Mouse (Mus musculus) mouse trophoblast stem cell (cell line): ENCODE data around the gene Mrto4.

ENCODE experiments used
- in situ Hi-C, 2 experiments: fragments of 300-500 bp; cut with MseI, MboI; formaldehyde crosslinking; loops; 2 replicates in 1 of 2; 3 replicates in 1 of 2; pipeline ENCODE4 v1.15.1; 2025

Mrto4 gene

DNA sequence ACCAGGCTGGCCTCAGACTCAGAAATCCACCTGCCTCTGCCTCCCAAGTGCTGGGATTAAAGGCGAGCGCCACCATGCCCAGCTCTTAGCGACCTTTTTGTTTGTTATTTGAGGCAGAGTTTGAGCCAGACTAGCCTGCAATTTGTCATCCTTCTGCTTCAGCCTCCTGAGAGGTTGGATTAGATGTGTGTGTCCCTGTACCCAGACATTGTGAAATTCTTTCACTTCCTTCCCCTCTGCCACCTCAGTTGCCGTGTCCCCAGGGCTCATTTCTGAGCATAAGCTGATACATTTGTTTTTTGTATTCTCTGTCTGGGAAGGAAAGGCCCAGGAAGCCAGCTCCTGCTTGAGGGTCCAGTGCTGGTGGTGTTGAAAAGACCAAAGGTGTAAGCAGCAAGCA, 11.5 kb downstream of the Mrto4 start:
- in situ Hi-C loops, result no loop called here

GRCm38 (mm10) chr4:139338145-139338544, 14.2 kb downstream of the Mrto4 start:
- in situ Hi-C loops, result no loop called here

GRCm38 (mm10) chr4:139336822-139337483, 15.4 kb downstream of the Mrto4 start:
- in situ Hi-C loops, result no loop called here

DNA sequence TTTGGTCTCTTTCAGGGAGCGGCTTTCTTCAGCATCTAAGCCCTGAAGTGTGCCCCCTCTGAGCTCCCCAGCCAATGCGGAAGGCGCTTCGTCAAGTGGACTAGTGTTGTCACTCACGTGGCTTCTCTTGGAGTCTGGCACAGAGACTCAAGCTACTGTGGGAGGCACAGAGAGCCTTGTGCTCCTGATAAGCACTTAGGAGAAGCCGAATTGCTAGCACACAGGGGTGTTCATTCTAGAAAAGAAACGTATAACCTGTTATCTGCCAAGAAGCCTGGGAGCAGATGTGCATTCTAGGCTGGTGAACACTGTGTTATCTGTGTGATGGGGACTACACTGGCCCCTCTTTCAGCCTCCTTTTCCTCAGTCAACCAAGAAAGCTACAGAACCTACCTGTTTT, 16.9 kb downstream of the Mrto4 start:
- in situ Hi-C loops, result no loop called here

DNA sequence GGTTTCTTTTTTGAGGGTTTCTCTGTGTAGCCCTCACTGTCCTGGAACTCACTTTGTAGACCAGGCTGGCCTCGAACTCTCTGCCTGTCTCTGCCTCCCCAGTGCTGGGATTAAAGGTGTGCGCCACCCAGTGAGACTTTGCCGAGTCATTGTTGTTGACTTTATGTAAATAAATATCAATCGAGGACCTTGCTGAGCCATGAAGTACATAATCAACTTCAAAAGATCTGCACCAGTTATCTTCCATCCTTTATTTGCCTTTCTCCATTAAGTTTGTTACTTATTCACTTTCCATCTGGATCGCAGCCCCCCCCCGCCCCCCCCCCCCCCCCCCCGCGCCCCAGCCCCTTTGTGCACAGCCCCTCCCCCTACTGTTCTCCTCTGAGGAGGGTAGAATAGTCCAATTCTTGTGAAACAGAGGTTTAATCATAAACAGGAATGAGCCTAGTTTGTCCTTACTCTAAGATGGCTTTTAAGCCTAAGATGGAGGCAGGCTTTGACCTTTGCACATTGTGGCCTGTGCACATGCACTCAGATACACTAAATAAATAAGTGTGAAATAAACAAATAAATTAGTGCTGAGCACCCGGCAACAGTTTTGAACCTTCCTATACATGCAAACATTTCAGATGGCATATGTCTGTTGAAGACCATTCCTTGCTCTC, 17.6 kb downstream of the Mrto4 start:
- in situ Hi-C loops, result no loop called here

DNA sequence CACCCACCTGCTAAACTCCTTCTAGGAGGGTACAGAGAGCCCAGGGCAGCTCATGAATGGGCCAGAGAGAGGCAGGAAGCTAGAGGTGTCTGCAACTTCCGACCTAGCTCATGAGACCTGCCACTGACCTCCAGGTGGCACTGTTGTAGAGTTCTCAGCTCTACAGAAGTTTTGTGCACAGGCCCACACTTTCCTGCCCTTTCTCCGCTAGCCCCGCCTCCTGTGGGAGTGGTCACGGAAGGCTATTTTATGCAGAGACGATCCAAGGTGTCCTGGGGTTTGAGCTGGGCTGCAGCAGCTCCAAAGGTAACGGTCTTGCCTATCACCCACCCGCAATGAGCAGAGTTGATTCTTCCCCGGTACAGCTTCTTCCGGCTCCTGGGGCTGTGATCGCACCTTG, 21.8 kb downstream of the Mrto4 start:
- in situ Hi-C loops, result no loop called here

DNA sequence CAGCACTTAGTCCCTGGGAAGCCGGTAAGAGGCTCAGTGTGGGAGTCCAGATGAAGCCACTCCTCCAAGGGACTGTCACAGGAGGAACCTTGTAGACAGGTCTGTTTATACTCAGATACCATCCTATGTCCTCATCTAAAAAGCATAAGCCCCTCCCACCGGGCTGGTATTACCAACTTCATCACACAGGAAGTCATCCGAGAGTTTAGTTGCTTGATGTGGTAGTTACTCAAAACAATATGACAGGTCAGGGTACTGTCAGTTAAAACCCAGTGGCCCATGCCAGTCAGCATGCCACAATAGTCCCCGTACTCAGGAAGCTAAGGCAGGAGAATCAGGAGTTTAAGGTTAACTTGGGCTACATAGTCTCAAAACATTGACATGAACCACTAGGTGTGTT, 32.6 kb downstream of the Mrto4 start:
- in situ Hi-C loops, result no loop called here

DNA sequence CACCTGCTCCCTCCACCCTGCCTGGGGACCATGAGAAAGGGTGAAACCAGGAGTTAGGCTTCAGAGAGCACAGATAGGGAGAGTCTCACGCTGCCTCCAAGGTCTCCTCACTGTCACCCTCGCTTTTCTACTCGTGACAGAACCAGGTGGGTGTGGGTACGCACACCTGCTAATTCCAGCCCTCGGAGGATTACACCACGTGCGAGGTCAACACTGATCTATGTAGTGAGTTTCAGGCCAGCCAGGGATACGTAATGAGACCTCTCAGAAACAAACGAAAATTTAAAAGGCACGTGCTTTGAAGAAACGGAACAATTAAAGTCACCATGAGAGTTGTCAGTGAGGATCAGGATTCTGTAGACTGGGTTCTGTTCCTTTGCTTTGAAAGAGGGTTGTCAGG, 33.9 kb downstream of the Mrto4 start:
- in situ Hi-C loops, result no loop called here

DNA sequence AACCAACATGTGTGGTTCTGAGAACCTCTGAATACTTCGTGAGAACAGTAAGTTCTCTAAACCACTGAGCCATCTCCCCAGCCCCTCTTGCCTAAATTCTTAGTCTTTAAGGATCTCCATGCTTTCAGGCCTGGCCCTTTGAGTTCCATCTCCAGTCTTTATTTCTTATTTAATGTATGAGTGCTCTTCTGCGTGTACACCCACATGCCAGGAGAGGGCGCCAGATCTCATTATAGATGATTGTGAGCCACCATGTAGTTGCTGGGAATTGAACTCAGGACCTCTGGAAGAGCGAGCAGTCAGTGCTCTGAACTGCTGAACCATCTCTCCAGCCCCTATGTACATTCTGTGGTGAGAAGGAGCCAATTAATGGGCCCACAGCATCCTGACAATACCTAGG, 39.7 kb downstream of the Mrto4 start:
- in situ Hi-C loops, result no loop called here

DNA sequence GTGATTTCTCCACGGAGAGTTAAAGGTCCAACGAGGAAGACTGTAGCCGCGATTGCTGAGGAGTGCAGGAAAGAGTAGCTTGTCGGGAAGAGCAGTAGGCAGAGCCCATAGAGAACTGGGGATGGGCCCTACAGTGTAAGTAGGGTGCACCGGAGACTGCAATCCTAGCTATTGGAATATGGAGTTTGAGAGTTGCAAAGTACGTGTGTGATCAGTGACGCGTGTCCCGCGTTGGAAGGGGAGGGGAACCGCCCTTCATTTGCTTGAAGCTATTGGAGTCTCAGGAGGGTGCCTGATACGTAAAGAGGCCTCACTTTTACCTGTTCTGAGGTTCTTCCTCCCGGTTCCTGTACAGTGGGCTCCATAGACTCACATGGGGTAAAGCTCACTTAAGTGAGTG, 40.7 kb downstream of the Mrto4 start:
- in situ Hi-C loops, result no loop called here

GRCm38 (mm10) chr4:139310899-139311701, 41.3 kb downstream of the Mrto4 start:
- in situ Hi-C loops, result no loop called here

- in situ Hi-C loops, result no loop called here
These were observed 42.0 kb downstream of the Mrto4 start, which contains the start of the genes Pqlc2 and Akr7a5 for GRCm38 (mm10) chr4:139310171-139310898. TSS of gene Pqlc2 (minus strand) at chr4:139310708. TSS of gene Akr7a5 (plus strand) at chr4:139310744.

DNA sequence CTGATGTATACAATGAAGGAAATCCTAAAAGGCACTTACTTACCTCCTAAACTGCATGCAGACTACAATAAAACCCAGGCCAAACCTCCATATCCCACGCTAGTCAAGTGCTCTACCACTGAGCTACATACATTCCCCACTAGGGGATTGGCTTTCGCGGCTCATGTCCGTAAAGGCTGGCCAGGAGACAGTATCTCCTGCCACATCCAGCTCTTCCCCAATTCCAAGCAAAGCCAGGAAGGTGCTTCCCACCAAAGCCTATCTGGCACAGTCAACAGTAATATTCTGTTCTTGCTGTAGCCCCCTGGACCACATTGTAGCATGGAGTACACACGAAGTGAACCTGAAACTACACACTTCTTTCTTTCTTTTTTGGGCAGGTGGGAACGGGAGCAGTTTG, 42.7 kb downstream of the Mrto4 start:
- in situ Hi-C loops, result no loop called here

- in situ Hi-C loops, result no loop called here
These were observed 44.5 kb downstream of the Mrto4 start for GRCm38 (mm10) chr4:139307916-139308315.

DNA sequence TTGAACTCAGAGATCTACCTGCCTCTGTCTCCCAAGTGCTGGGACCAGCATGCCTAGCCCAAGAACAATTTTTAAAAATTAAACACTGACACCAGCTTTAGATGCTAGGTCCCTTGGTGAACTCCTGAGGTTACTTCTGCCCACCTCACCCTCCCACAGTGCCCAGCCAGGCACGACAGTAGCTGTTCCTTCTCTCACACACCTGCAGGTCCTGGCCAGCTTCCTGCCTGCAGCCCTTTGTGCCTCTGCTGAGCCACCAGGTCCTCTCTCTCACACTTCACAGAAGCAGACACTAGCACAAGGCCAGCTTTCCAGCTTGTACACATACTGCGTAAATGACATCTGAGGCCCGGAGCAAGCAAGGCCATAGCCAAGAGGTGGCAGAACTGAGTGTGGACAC, 46.9 kb downstream of the Mrto4 start:
- in situ Hi-C loops, result no loop called here

GRCm38 (mm10) chr4:139302241-139302640, 50.1 kb downstream of the Mrto4 start:
- in situ Hi-C loops, result no loop called here

- in situ Hi-C loops, result no loop called here
These were observed 50.6 kb downstream of the Mrto4 start for GRCm38 (mm10) chr4:139301780-139302179.

DNA sequence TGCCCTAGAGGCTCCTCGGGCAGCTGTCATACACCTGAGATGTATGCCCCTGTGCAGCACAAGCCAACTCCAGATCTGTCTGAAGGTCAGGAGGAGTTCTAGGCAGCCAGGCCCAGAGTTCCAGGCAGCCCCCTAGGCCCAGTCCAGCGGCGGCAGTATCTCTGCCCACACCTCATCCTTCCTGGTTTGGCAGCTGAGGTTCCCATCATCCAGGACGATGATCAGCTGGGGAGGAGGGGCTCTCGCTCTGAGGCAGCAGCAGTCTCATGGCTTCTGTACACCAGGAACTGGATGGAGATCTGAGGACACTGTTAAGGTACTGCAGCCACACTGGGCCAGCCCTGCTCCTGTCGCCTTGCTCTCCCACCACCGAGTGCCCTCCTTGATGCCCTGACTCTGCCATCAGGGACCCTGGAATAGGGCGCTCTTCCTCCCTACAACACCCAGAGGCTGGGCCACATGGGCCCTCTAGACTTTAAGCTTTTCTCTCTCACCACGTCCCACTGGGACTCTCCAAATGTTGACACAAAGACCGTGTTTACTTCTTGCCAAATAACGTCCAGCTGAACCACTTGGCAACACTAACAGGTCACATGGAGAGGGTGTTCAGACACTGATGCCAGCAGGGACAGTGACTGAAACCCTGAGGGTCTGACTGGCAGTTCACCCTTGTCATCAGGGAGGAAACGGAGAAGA, 53.6 kb downstream of the Mrto4 start:
- in situ Hi-C loops, result no loop called here

DNA sequence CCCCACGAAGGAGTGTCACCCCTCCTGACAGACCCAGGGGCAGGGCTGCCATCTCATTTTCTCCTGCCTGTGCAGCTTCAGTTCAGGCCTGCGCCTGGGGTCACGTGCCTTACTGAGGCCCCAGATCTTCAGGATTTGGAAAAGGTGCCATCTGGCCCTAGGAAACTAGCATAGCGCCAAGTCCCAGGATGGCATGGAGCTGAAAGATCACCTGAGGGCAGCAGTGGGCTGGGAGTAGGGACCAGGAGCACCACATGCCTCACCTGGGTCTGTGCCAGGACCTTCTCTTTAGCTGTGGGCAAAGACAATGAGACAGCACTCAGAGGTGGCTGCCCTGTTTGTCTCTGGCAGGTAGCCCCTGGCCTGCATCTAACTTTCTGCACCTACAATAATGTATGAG, 54.8 kb downstream of the Mrto4 start:
- in situ Hi-C loops, result no loop called here
